Mouse (Mus musculus) monocyte, adult 2 months (primary cell): ENCODE results near the gene Ccl21b.
"Not testable (repeated sequence)": the region's sequence is repeated elsewhere in the genome, so short reads cannot be mapped to it uniquely, and the experiment has no call there.

Experiments used
- DNase-seq, 2 experiments: peaks; one replicate each; pipeline ENCODE4 v3.0.0; 2022; ENCODE audit warnings: low spot score in 2 of 2, low read depth in 1 of 2

Ccl21b gene

DNA sequence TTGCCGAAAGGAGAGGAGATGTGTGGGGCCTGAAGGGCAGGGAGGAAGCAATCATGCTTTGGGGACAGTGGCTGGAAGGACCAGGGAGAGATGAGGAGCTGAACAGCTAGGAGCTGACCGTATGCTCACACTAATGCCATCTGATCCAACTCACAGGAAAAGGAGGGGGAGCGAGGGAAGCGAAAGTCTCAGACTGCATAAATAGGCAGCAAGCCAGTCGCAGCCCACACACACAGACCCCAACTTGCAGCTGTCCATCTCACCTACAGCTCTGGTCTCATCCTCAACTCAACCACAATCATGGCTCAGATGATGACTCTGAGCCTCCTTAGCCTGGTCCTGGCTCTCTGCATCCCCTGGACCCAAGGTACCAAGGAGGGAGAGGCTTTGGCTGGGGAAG is at the start of gene Ccl21b:
Gene Ccl21b (plus strand): TSS at position 301 of the 400 bp plus-strand sequence.
- not testable (repeated sequence) for DNase-seq

DNA sequence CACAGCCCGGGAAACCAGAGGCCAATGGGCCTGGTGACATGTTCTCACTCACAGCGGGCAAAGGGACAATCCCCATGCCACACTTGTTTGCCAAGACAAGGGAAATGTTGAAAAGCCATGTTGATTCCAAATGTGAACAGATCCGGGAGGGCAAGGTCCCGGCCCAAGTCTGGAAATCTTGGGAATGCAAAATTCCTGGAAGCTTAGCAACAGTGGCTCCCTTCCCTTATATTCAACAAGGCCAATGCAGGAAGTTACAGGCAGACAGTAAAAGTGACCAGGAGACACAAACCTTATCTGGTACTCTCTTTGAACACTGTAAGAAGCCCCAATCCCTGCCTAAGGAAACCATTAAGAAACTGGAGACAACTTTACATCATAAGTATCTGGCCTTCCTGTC is 15.2 kb upstream of the Ccl21b start, which contains the start of gene Gm10600:
Gene Gm10600 (plus strand): TSS at position 301 of the 400 bp plus-strand sequence.
- not testable (repeated sequence) for DNase-seq

DNA sequence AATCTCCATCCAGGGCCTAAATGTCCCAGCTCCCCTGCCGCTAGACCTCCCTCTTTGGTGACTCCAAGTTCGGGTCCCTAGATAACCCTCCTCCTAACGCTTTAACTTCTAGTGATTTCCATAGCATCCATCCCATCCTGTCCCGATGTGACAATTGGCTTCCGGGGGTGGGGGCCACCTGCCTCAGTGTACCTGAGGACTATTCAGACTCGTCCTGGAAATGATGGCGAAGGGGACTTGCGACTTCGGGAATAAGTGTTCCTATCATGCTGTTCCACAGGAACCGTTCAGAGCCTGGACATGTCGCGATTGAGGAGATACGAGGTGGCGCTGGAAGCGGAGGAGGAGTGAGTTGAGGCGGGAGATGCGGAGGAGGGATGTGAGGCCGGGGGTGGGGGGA is 38.4 kb downstream of the Ccl21b start, which contains the start of gene Gm21953:
Gene Gm21953 (plus strand): TSS at position 301 of the 400 bp plus-strand sequence.
- DNase-seq = not testable (repeated sequence)
